Mouse (Mus musculus) neural tube, embryonic 11.5 days (tissue): ENCODE data around the gene Adamts13. TPM values are rescaled to one million over a fixed set of nuclear protein-coding genes. Genes with fewer than 3 reads are reported as not detected.

Experiments
- ATAC-seq: fragments of 200-750 bp; cut with Nextera tagmentation; 2 replicates; pipeline ENCODE4 v1.8.0; 2017; ENCODE audit warnings: moderate number of reproducible peaks, mild to moderate bottlenecking, moderate TSS enrichment, moderate library complexity; ENCODE audit not compliant: insufficient read depth, low FRiP score, low TSS enrichment
- DNase-seq: peaks from one replicate; pipeline ENCODE4 v3.0.0-alpha.2; 2015; ENCODE audit warnings: low spot score
- H3K27ac ChIP-seq: fragments of 300-500 bp; sonication (generic); 2 replicates; pipeline ENCODE4 v1.5.1; 2014; ENCODE audit warnings: low read depth, mild to moderate bottlenecking, low read length
- H3K27me3 ChIP-seq: fragments of 300-500 bp; sonication (generic); 2 replicates; pipeline ENCODE4 v1.6.1; 2014; ENCODE audit warnings: mild to moderate bottlenecking, low read length, mixed read lengths; ENCODE audit not compliant: control insufficient read depth, insufficient read depth
- H3K36me3 ChIP-seq: fragments of 300-500 bp; sonication (generic); 2 replicates; pipeline ENCODE4 v1.6.1; 2014; ENCODE audit warnings: mild to moderate bottlenecking, low read length, moderate library complexity, mixed read lengths; ENCODE audit not compliant: control insufficient read depth, insufficient read depth
- H3K4me1 ChIP-seq: fragments of 300-500 bp; sonication (generic); 2 replicates; pipeline ENCODE4 v1.6.1; 2014; ENCODE audit warnings: low read length, mixed read lengths; ENCODE audit not compliant: control insufficient read depth, insufficient read depth
- H3K4me2 ChIP-seq: fragments of 300-500 bp; sonication (generic); 2 replicates; pipeline ENCODE4 v1.6.1; 2014; ENCODE audit warnings: low read depth, mild to moderate bottlenecking, moderate library complexity
- H3K4me3 ChIP-seq: fragments of 300-500 bp; sonication (generic); 2 replicates; pipeline ENCODE4 v1.5.1; 2014; ENCODE audit warnings: low read depth, low read length
- H3K9ac ChIP-seq: fragments of 300-500 bp; sonication (generic); 2 replicates; pipeline ENCODE4 v1.6.1; 2014; ENCODE audit warnings: mild to moderate bottlenecking, low read length
- H3K9me3 ChIP-seq: fragments of 300-500 bp; sonication (generic); 2 replicates; pipeline ENCODE4 v1.6.1; 2016; ENCODE audit warnings: low read length; ENCODE audit not compliant: control insufficient read depth
- WGBS: fragments of 180-500 bp; shearing (Covaris S2); extraction: QIAGEN DNeasy Blood & Tissue Kit; methylation state at CpG from one replicate; pipeline ENCODE4 v1.1.7; 2014; 5-methylcytosine and 5-hydroxymethylcytosine counted together
- polyA plus RNA-seq: library from polyadenylated mRNA; unstranded; fragments of >200 nt; fragmentation: Nextera tagmentation; extraction: Ambion mirVana; gene quantifications from 2 replicates; pipeline ENCODE4 v1.2.1, GENCODE M21; 2014

The Adamts13 gene
- polyA plus RNA-seq, 1 experiment from 2014 or later = not detected

GRCm38 (mm10) chr2:26997498-26997897 is 24.3 kb downstream of the Adamts13 start:
- no peak overlapping the region for H3K9ac ChIP-seq
- ATAC-seq (no peak), DNase-seq (no peak)
- no peaks in the 10 kb centered on the region for H3K9me3 ChIP-seq
- no peak overlapping the region for H3K4me2 ChIP-seq
- no peaks in the 10 kb centered on the region for H3K4me1 ChIP-seq
- no peak overlapping the region for H3K27ac ChIP-seq
- WGBS = 91% methylated on average over 1 of the region's 1 CpGs
- H3K36me3 ChIP-seq = no peaks in the 10 kb centered on the region
- H3K27me3 ChIP-seq = no peaks in the 10 kb centered on the region
- no peak overlapping the region for H3K4me3 ChIP-seq

- ATAC-seq (no peak), DNase-seq (no peak)
- no peak overlapping the region for H3K27ac ChIP-seq
- H3K27me3 ChIP-seq = no peaks in the 10 kb centered on the region
- H3K4me1 ChIP-seq = no peaks in the 10 kb centered on the region
- no peaks in the 10 kb centered on the region for H3K36me3 ChIP-seq
- H3K9ac ChIP-seq = no peak overlapping the region
- 96% methylated on average over 6 of the region's 7 CpGs for WGBS
- no peaks in the 10 kb centered on the region for H3K9me3 ChIP-seq
- H3K4me3 ChIP-seq = no peak overlapping the region
- no peak overlapping the region for H3K4me2 ChIP-seq
Observed at GRCm38 (mm10) chr2:26997993-26998392, 24.8 kb downstream of the Adamts13 start.

GRCm38 (mm10) chr2:27006255-27006654 is 33.0 kb downstream of the Adamts13 start:
- DNase-seq = no peak
- Histone ChIP-seq H3K9ac (no peak overlapping the region), H3K27me3 (no peaks in the 10 kb centered on the region), H3K9me3 (no peaks in the 10 kb centered on the region), H3K4me3 (no peak overlapping the region), H3K4me1 (peaks cover 13% of the 10 kb centered on the region), H3K27ac (no peak overlapping the region), H3K4me2 (no peak overlapping the region), H3K36me3 (no peaks in the 10 kb centered on the region)
- no peak for ATAC-seq
- 71% methylated on average over 4 of the region's 4 CpGs for WGBS

GRCm38 (mm10) chr2:27007701-27008100 is 34.5 kb downstream of the Adamts13 start:
- 73% methylated on average over 7 of the region's 7 CpGs for WGBS
- no peak overlapping the region for H3K9ac ChIP-seq
- ATAC-seq (no peak), DNase-seq (no peak)
- no peaks in the 10 kb centered on the region for H3K27me3 ChIP-seq
- H3K36me3 ChIP-seq = no peaks in the 10 kb centered on the region
- H3K4me1 ChIP-seq = peaks cover 13% of the 10 kb centered on the region
- no peak overlapping the region for H3K27ac ChIP-seq
- no peak overlapping the region for H3K4me2 ChIP-seq
- H3K9me3 ChIP-seq = no peaks in the 10 kb centered on the region
- no peak overlapping the region for H3K4me3 ChIP-seq

- peak; percentile 94 for ATAC-seq
- under 1% methylated on average over 41 of the region's 43 CpGs for WGBS
- Histone ChIP-seq H3K9me3 (no peaks in the 10 kb centered on the region), H3K27ac (peak within 1 kb of the TSS; percentile 73), H3K27me3 (no peaks in the 10 kb centered on the region), H3K36me3 (peaks cover 5% of the 10 kb centered on the region), H3K4me2 (peak within 1 kb of the TSS; percentile 59), H3K4me3 (peak within 1 kb of the TSS; percentile 80), H3K9ac (peak within 1 kb of the TSS; percentile 94), H3K4me1 (peaks cover 13% of the 10 kb centered on the region)
- peak; percentile 92 for DNase-seq
Observed at GRCm38 (mm10) chr2:27009714-27010244, 36.6 kb downstream of the Adamts13 start, which contains the start of gene Cacfd1. Cacfd1 (plus strand) TSS chr2:27009926.

- 59% methylated on average over 5 of the region's 5 CpGs for WGBS
- H3K4me2 ChIP-seq = no peak overlapping the region
- no peak overlapping the region for H3K9ac ChIP-seq
- no peak overlapping the region for H3K4me3 ChIP-seq
- peak; percentile 77 for DNase-seq
- peak; percentile 31; the same call in 1 of the 2 replicates for ATAC-seq
- no peaks in the 10 kb centered on the region for H3K27me3 ChIP-seq
- no peaks in the 10 kb centered on the region for H3K9me3 ChIP-seq
- peaks cover 21% of the 10 kb centered on the region for H3K36me3 ChIP-seq
- H3K4me1 ChIP-seq = no peaks in the 10 kb centered on the region
- no peak overlapping the region for H3K27ac ChIP-seq
Observed at GRCm38 (mm10) chr2:27017802-27018201, 44.6 kb downstream of the Adamts13 start.

GRCm38 (mm10) chr2:27019530-27019929 is 46.3 kb downstream of the Adamts13 start:
- peaks cover 19% of the 10 kb centered on the region for H3K36me3 ChIP-seq
- no peak for ATAC-seq
- DNase-seq = no peak
- no peaks in the 10 kb centered on the region for H3K4me1 ChIP-seq
- no peaks in the 10 kb centered on the region for H3K27me3 ChIP-seq
- H3K4me2 ChIP-seq = no peak overlapping the region
- no peak overlapping the region for H3K4me3 ChIP-seq
- no peak overlapping the region for H3K27ac ChIP-seq
- 97% methylated on average over 2 of the region's 2 CpGs for WGBS
- no peak overlapping the region for H3K9ac ChIP-seq
- H3K9me3 ChIP-seq = no peaks in the 10 kb centered on the region

GRCm38 (mm10) chr2:27021103-27021502 is 47.9 kb downstream of the Adamts13 start:
- WGBS = 94% methylated on average over 1 of the region's 1 CpGs
- H3K36me3 ChIP-seq = peaks cover 7% of the 10 kb centered on the region
- no peaks in the 10 kb centered on the region for H3K9me3 ChIP-seq
- ATAC-seq (no peak), DNase-seq (no peak)
- H3K4me1 ChIP-seq = no peaks in the 10 kb centered on the region
- H3K4me2 ChIP-seq = no peak overlapping the region
- H3K9ac ChIP-seq = no peak overlapping the region
- no peaks in the 10 kb centered on the region for H3K27me3 ChIP-seq
- H3K4me3 ChIP-seq = no peak overlapping the region
- no peak overlapping the region for H3K27ac ChIP-seq

- no peak overlapping the region for H3K4me3 ChIP-seq
- DNase-seq = no peak
- H3K4me2 ChIP-seq = no peak overlapping the region
- WGBS = 77% methylated on average over 6 of the region's 6 CpGs
- no peak for ATAC-seq
- H3K27me3 ChIP-seq = no peaks in the 10 kb centered on the region
- peaks cover 5% of the 10 kb centered on the region; the same call in 1 of the 2 replicates for H3K36me3 ChIP-seq
- no peak overlapping the region for H3K27ac ChIP-seq
- H3K4me1 ChIP-seq = no peaks in the 10 kb centered on the region
- no peak overlapping the region for H3K9ac ChIP-seq
- H3K9me3 ChIP-seq = no peaks in the 10 kb centered on the region
Observed at GRCm38 (mm10) chr2:27022612-27023011, 49.4 kb downstream of the Adamts13 start.
